Mouse (Mus musculus) kidney, postnatal 0 days (tissue): ENCODE measurements around the gene Dpf2. TPM values are rescaled to one million over a fixed set of nuclear protein-coding genes. Genes with fewer than 3 reads are reported as not detected.

Experiments
- ATAC-seq: fragments of 200-750 bp; cut with Nextera tagmentation; replicated peaks from 2 replicates; pipeline ENCODE4 v1.8.0; 2017; ENCODE audit warnings: low read depth, moderate number of reproducible peaks, moderate TSS enrichment, moderate library complexity; ENCODE audit not compliant: low FRiP score
- DNase-seq: peaks from one replicate; pipeline ENCODE4 v3.0.0-alpha.2; 2016; ENCODE audit warnings: low spot score
- H3K27ac ChIP-seq: fragments of 300-500 bp; sonication (generic); 2 replicates; pipeline ENCODE4 v1.5.1; 2014; ENCODE audit warnings: mild to moderate bottlenecking
- H3K27me3 ChIP-seq: fragments of 300-500 bp; sonication (generic); 2 replicates; pipeline ENCODE4 v1.6.1; 2014; ENCODE audit warnings: low read length, mixed read lengths; ENCODE audit not compliant: insufficient read depth
- H3K36me3 ChIP-seq: fragments of 300-500 bp; sonication (generic); 2 replicates; pipeline ENCODE4 v1.6.1; 2014; ENCODE audit warnings: low read length, mixed read lengths; ENCODE audit not compliant: insufficient read depth
- H3K4me1 ChIP-seq: fragments of 300-500 bp; sonication (generic); replicated peaks from 2 replicates; pipeline ENCODE4 v1.6.1; 2014; ENCODE audit warnings: antibody characterized with exemption, low read length, mixed read lengths; ENCODE audit not compliant: insufficient read depth
- H3K4me2 ChIP-seq: fragments of 300-500 bp; sonication (generic); 2 replicates; pipeline ENCODE4 v1.6.1; 2014; ENCODE audit warnings: mild to moderate bottlenecking, low read length, moderate library complexity, mixed read lengths
- H3K4me3 ChIP-seq: fragments of 300-500 bp; sonication (generic); replicated peaks from 2 replicates; pipeline ENCODE4 v1.5.1; 2014; ENCODE audit warnings: low read depth, low read length
- H3K9ac ChIP-seq: fragments of 300-500 bp; sonication (generic); 2 replicates; pipeline ENCODE4 v1.6.1; 2014; ENCODE audit warnings: low read depth, low read length
- H3K9me3 ChIP-seq: fragments of 300-500 bp; sonication (generic); replicated peaks from 2 replicates; pipeline ENCODE4 v1.6.1; 2016; ENCODE audit warnings: low read length, inconsistent platforms, mixed read lengths
- CTCF ChIP-seq: IDR thresholded peaks from 2 replicates; pipeline ENCODE4 v1.5.1; 2016; ENCODE audit warnings: antibody characterized with exemption, low read depth, mild to moderate bottlenecking, moderate library complexity
- WGBS: fragments of 180-500 bp; shearing (Covaris S2); extraction: QIAGEN DNeasy Blood & Tissue Kit; methylation state at CpG from one replicate; pipeline ENCODE4 v1.1.7; 2014; 5-methylcytosine and 5-hydroxymethylcytosine counted together
- polyA plus RNA-seq: library from polyadenylated mRNA; unstranded; fragments of >200 nt; fragmentation: Nextera tagmentation; extraction: Ambion mirVana; gene quantifications from 2 replicates; pipeline ENCODE4 v1.2.1, GENCODE M21; 2015

Gene Dpf2
- polyA plus RNA-seq, 1 experiment from 2014 or later = 109 TPM

GRCm38 (mm10) chr19:5945027-5945426 lies 32.2 kb upstream of the Dpf2 start:
- DNase-seq (peak; percentile 89), ATAC-seq (peak; percentile 75)
- Histone ChIP-seq H3K36me3 (peaks cover 25% of the 10 kb centered on the region; the same call in 1 of the 2 replicates), H3K9me3 (no peaks in the 10 kb centered on the region), H3K4me1 (peaks cover 29% of the 10 kb centered on the region), H3K9ac (no peak overlapping the region), H3K4me3 (no peak overlapping the region), H3K4me2 (no peak overlapping the region), H3K27me3 (no peaks in the 10 kb centered on the region), H3K27ac (peak overlapping the region; percentile 60)
- TF ChIP-seq CTCF = no peak
- WGBS = 40% methylated on average over 7 of the region's 7 CpGs

- Histone ChIP-seq H3K9me3 (no peaks in the 10 kb centered on the region), H3K4me1 (peaks cover 33% of the 10 kb centered on the region), H3K9ac (no peak overlapping the region), H3K4me3 (no peak overlapping the region), H3K4me2 (no peak overlapping the region), H3K27ac (peak overlapping the region; percentile 60; the same call in 1 of the 2 replicates), H3K36me3 (0 out of 2 replicates have a peak, but pooled peaks cover 22% of the 10 kb centered on the region), H3K27me3 (no peaks in the 10 kb centered on the region)
- no peak for TF ChIP-seq CTCF
- DNase-seq (no peak), ATAC-seq (no peak)
- WGBS = 59% methylated on average over 8 of the region's 8 CpGs
Observed at GRCm38 (mm10) chr19:5944145-5944544, 31.3 kb upstream of the Dpf2 start.

GRCm38 (mm10) chr19:5943404-5943803 lies 30.6 kb upstream of the Dpf2 start:
- Histone ChIP-seq H3K4me2 (no peak overlapping the region), H3K36me3 (0 out of 2 replicates have a peak, but pooled peaks cover 15% of the 10 kb centered on the region), H3K4me3 (no peak overlapping the region), H3K9me3 (no peaks in the 10 kb centered on the region), H3K27ac (no peak overlapping the region), H3K4me1 (peaks cover 33% of the 10 kb centered on the region), H3K27me3 (no peaks in the 10 kb centered on the region), H3K9ac (no peak overlapping the region)
- TF ChIP-seq CTCF = no peak
- ATAC-seq (no peak), DNase-seq (no peak)
- 92% methylated on average over 15 of the region's 15 CpGs for WGBS

GRCm38 (mm10) chr19:5942581-5942980 lies 29.8 kb upstream of the Dpf2 start:
- no peaks in the 10 kb centered on the region for H3K9me3 ChIP-seq
- H3K4me1 ChIP-seq = peaks cover 40% of the 10 kb centered on the region
- 0 out of 2 replicates have a peak, but pooled peaks cover 12% of the 10 kb centered on the region for H3K36me3 ChIP-seq
- no peak overlapping the region for H3K9ac ChIP-seq
- H3K4me3 ChIP-seq = no peak overlapping the region
- H3K27me3 ChIP-seq = no peaks in the 10 kb centered on the region
- TF ChIP-seq CTCF = no peak
- H3K4me2 ChIP-seq = no peak overlapping the region
- H3K27ac ChIP-seq = no peak overlapping the region
- 96% methylated on average over 7 of the region's 7 CpGs for WGBS
- ATAC-seq (no peak), DNase-seq (no peak)

- H3K27me3 ChIP-seq = no peaks in the 10 kb centered on the region
- no peaks in the 10 kb centered on the region for H3K9me3 ChIP-seq
- no peak overlapping the region for H3K9ac ChIP-seq
- H3K27ac ChIP-seq = peak overlapping the region; percentile 71; the same call in 1 of the 2 replicates
- H3K4me3 ChIP-seq = no peak overlapping the region
- ATAC-seq = no peak
- TF ChIP-seq CTCF = no peak
- DNase-seq = no peak
- H3K36me3 ChIP-seq = 0 out of 2 replicates have a peak, but pooled peaks cover 3% of the 10 kb centered on the region
- no peak overlapping the region for H3K4me2 ChIP-seq
- 75% methylated on average over 10 of the region's 10 CpGs for WGBS
- H3K4me1 ChIP-seq = peaks cover 40% of the 10 kb centered on the region
Observed at GRCm38 (mm10) chr19:5940656-5941055, 27.8 kb upstream of the Dpf2 start.

GRCm38 (mm10) chr19:5940173-5940572 lies 27.4 kb upstream of the Dpf2 start:
- Histone ChIP-seq H3K27me3 (no peaks in the 10 kb centered on the region), H3K4me3 (no peak overlapping the region), H3K27ac (peak overlapping the region; percentile 71; the same call in 1 of the 2 replicates), H3K9ac (no peak overlapping the region), H3K4me1 (peaks cover 40% of the 10 kb centered on the region), H3K9me3 (no peaks in the 10 kb centered on the region), H3K36me3 (0 out of 2 replicates have a peak, but pooled peaks cover 3% of the 10 kb centered on the region), H3K4me2 (no peak overlapping the region)
- TF ChIP-seq CTCF = no peak
- 21% methylated on average over 4 of the region's 4 CpGs for WGBS
- ATAC-seq = 0 out of 2 replicates have a peak, but pooled peaks have one; percentile 22
- DNase-seq = peak; percentile 87

GRCm38 (mm10) chr19:5939715-5940114 lies 26.9 kb upstream of the Dpf2 start:
- WGBS = 75% methylated on average over 5 of the region's 5 CpGs
- Histone ChIP-seq H3K27ac (peak overlapping the region; percentile 68), H3K9ac (no peak overlapping the region), H3K4me2 (no peak overlapping the region), H3K9me3 (no peaks in the 10 kb centered on the region), H3K4me1 (peaks cover 40% of the 10 kb centered on the region), H3K36me3 (0 out of 2 replicates have a peak, but pooled peaks cover 3% of the 10 kb centered on the region), H3K4me3 (no peak overlapping the region), H3K27me3 (no peaks in the 10 kb centered on the region)
- DNase-seq (no peak), ATAC-seq (no peak)
- no peak for TF ChIP-seq CTCF
